In genomic region chr10:81384605-81384982, GRCm38 (mm10) we compare ENCODE assay signal across 8 mouse cellular contexts. TPM values are rescaled to one million over a fixed set of nuclear protein-coding genes. Genes with fewer than 3 reads are reported as not detected.
DNase-seq lines count a peak whose midpoint lies in the region; ATAC-seq and TF ChIP-seq lines count a peak whose summit lies in the region.

No protein-coding gene starts in this region.

- peak; percentile 11; the same call in 1 of the 2 replicates for ATAC-seq in heart, embryonic 16.5 days (replicated peaks; ENCODE audit: extremely low read depth, insufficient read depth, low FRiP score)
- peak; percentile 36 for ATAC-seq in hindbrain, embryonic 11.5 days (ENCODE audit: low FRiP score)

- no peak for TF ChIP-seq CTCF in MEL (IDR thresholded peaks at IDR 0.05 in 2 of 3, conservative IDR thresholded peaks at IDR 0.05 in 1 of 3; ENCODE audit: control insufficient read depth in 1 of 3, insufficient read depth in 1 of 3, low read depth in 2 of 3, low read length in 3 of 3, poor library complexity in 1 of 3, severe bottlenecking in 1 of 3)

- no peaks in the 10 kb centered on the region for H3K9me3 ChIP-seq in heart, embryonic 16.5 days (replicated peaks; ENCODE audit: control insufficient read depth, low read length)
- H3K9me3 ChIP-seq in MEL (replicated peaks; ENCODE audit: insufficient read depth, low read length): no peaks in the 10 kb centered on the region
- H3K9me3 ChIP-seq in hindbrain, embryonic 11.5 days (ENCODE audit: control insufficient read depth, low read length): no peaks in the 10 kb centered on the region
- no peaks in the 10 kb centered on the region for H3K9me3 ChIP-seq in midbrain, embryonic 10.5 days (replicated peaks)

- H3K4me1 ChIP-seq in heart, embryonic 16.5 days (ENCODE audit: control insufficient read depth, insufficient read depth, low read length): peaks cover 19% of the 10 kb centered on the region
- H3K4me1 ChIP-seq in MEL (ENCODE audit: control insufficient read depth in 1 of 2, insufficient read depth in 2 of 2, low read length in 2 of 2): peaks cover 19 to 38% of the 10 kb centered on the region in 2 experiments
- peaks cover 8% of the 10 kb centered on the region; the same call in 1 of the 2 replicates for H3K4me1 ChIP-seq in hindbrain, embryonic 11.5 days (replicated peaks; ENCODE audit: control insufficient read depth, insufficient read depth, low read length)
- peaks cover 28% of the 10 kb centered on the region for H3K4me1 ChIP-seq in midbrain, embryonic 10.5 days

- TF ChIP-seq RAD21 in MEL (IDR thresholded peaks at IDR 0.05; ENCODE audit: low read depth, low read length): no peak

- DNase-seq in heart, adult 9 months (ENCODE audit: low spot score in 2 of 2): no peak
- no peak for DNase-seq in MEL (ENCODE audit: low read depth, low spot score)
- DNase-seq in hindbrain, embryonic 11.5 days (ENCODE audit: low spot score): no peak
- DNase-seq in midbrain, embryonic 10.5 days (ENCODE audit: low spot score): no peak
- no peak for DNase-seq in cerebellum, postnatal 14 days
- DNase-seq in embryo, embryonic 9.5 days (ENCODE audit: extremely low spot score): no peak
- DNase-seq in layer of hippocampus, postnatal 36 days: no peak

- no peaks in the 10 kb centered on the region for H3K27me3 ChIP-seq in heart, embryonic 16.5 days (ENCODE audit: control insufficient read depth, insufficient read depth, low read length)
- no peaks in the 10 kb centered on the region for H3K27me3 ChIP-seq in MEL (ENCODE audit: control insufficient read depth in 1 of 2, insufficient read depth in 2 of 2, low read length in 2 of 2)
- no peaks in the 10 kb centered on the region for H3K27me3 ChIP-seq in hindbrain, embryonic 11.5 days (ENCODE audit: control insufficient read depth, insufficient read depth, low read length)
- no peaks in the 10 kb centered on the region for H3K27me3 ChIP-seq in midbrain, embryonic 10.5 days (ENCODE audit: low read depth, poor library complexity, severe bottlenecking)

- H3K9ac ChIP-seq in heart, embryonic 16.5 days (ENCODE audit: low read length): peak overlapping the region; percentile 82
- H3K9ac ChIP-seq in MEL (ENCODE audit: control insufficient read depth, low read depth, low read length, poor library complexity, severe bottlenecking): peak overlapping the region; percentile 89
- peak overlapping the region; percentile 85 for H3K9ac ChIP-seq in hindbrain, embryonic 11.5 days (ENCODE audit: low read depth, low read length)

- H3K79me2 ChIP-seq in MEL (ENCODE audit: control insufficient read depth, insufficient read depth, low read length, poor library complexity): peaks cover 17% of the 10 kb centered on the region

- peak overlapping the region; percentile 82 for H3K4me3 ChIP-seq in heart, embryonic 16.5 days (ENCODE audit: low read length)
- H3K4me3 ChIP-seq in MEL (ENCODE audit: control insufficient read depth in 1 of 2, insufficient read depth in 1 of 2, low read depth in 2 of 2, low read length in 2 of 2): peak overlapping the region; percentile 85 to 90
- peak overlapping the region; percentile 96 for H3K4me3 ChIP-seq in hindbrain, embryonic 11.5 days (ENCODE audit: low read depth, low read length)
- peak overlapping the region; percentile 87 for H3K4me3 ChIP-seq in midbrain, embryonic 10.5 days

- TF ChIP-seq EP300 in MEL (IDR thresholded peaks at IDR 0.05; ENCODE audit: low read depth in 1 of 2, low read length in 2 of 2): no peak

- TF ChIP-seq POLR2A in MEL (IDR thresholded peaks at IDR 0.05; ENCODE audit: control insufficient read depth in 1 of 2, insufficient read depth in 1 of 2, low read depth in 1 of 2, low read length in 2 of 2, poor library complexity in 1 of 2): no peak

- peak overlapping the region; percentile 83 for H3K27ac ChIP-seq in heart, embryonic 16.5 days (ENCODE audit: low read length)
- peak overlapping the region; percentile 88 for H3K27ac ChIP-seq in MEL (ENCODE audit: control insufficient read depth, low read depth, low read length)
- H3K27ac ChIP-seq in hindbrain, embryonic 11.5 days (ENCODE audit: low read depth, low read length): peak overlapping the region; percentile 72; the same call in 1 of the 2 replicates
- peak overlapping the region; percentile 89 for H3K27ac ChIP-seq in midbrain, embryonic 10.5 days (replicated peaks)

- peaks cover 25% of the 10 kb centered on the region for H3K36me3 ChIP-seq in heart, embryonic 16.5 days (ENCODE audit: control insufficient read depth, insufficient read depth)
- peaks cover 0 to 31% of the 10 kb centered on the region in 2 experiments; a peak in 2 of 4 replicates for H3K36me3 ChIP-seq in MEL (ENCODE audit: control insufficient read depth in 1 of 2, insufficient read depth in 2 of 2, low read length in 2 of 2)
- peaks cover 4% of the 10 kb centered on the region; the same call in 1 of the 2 replicates for H3K36me3 ChIP-seq in hindbrain, embryonic 11.5 days (ENCODE audit: control insufficient read depth, insufficient read depth, low read length)
- H3K36me3 ChIP-seq in midbrain, embryonic 10.5 days: peaks cover 38% of the 10 kb centered on the region

- WGBS in heart, embryonic 16.5 days: under 1% methylated on average over 19 of the region's 19 CpGs
- 1% methylated on average over 19 of the region's 19 CpGs for WGBS in hindbrain, embryonic 11.5 days
- under 1% methylated on average over 19 of the region's 19 CpGs for WGBS in midbrain, embryonic 10.5 days

- H3K4me2 ChIP-seq in heart, embryonic 16.5 days (ENCODE audit: low read depth, low read length): peak overlapping the region; percentile 69
- peak overlapping the region; percentile 91 for H3K4me2 ChIP-seq in hindbrain, embryonic 11.5 days (replicated peaks; ENCODE audit: low read depth, low read length)

TF ChIP-seq in MEL, 35 proteins besides CTCF, POLR2A, EP300 and RAD21:
- TF ChIP-seq MXI1 (IDR thresholded peaks at IDR 0.05; ENCODE audit: low read depth, low read length) (0 out of 2 replicates have a peak, but pooled peaks have one; percentile 5), TAL1 (IDR thresholded peaks at IDR 0.05; ENCODE audit: low read length) (no peak; the same call in 1 of the 2 replicates)
TF ChIP-seq in MEL: peak in this region for 1.

RNA-seq across cellular contexts. Expression of gene Gm48551, which starts 0.3 kb away (rescaled TPM):
- polyA plus RNA-seq in heart, embryonic 16.5 days (2015; fragmentation: Nextera tagmentation; extraction: Ambion mirVana): 2.1 and 2.6 TPM in 2 replicates
- total RNA-seq in MEL (2012; rRNA removed): 0.46 and 0.62 TPM in 2 replicates
- polyA plus RNA-seq in MEL (2012; ENCODE audit: insufficient read depth in 1 of 2, insufficient read length in 2 of 2, low read depth in 1 of 2, low replicate concordance in 2 of 2, missing spikeins in 1 of 2): 1 to 10 TPM in 1 of 2 experiments, not detected in 1; 2.6 TPM
- 2.2 and 3.2 TPM in 2 replicates for polyA plus RNA-seq in hindbrain, embryonic 11.5 days (2014; fragmentation: Nextera tagmentation; extraction: Ambion mirVana)
- 2.9 and 3.4 TPM in 2 replicates for polyA plus RNA-seq in midbrain, embryonic 10.5 days (2016; fragmentation: Nextera tagmentation; extraction: Ambion mirVana)
- total RNA-seq in layer of hippocampus, postnatal 36 days (2021): 1 to 10 TPM; 4.0 to 6.6 TPM

RNA-seq across cellular contexts. Expression of gene Dohh, which starts 0.4 kb away (rescaled TPM):
- polyA plus RNA-seq in heart, embryonic 16.5 days (2015; fragmentation: Nextera tagmentation; extraction: Ambion mirVana): 83.4 and 86.2 TPM in 2 replicates
- total RNA-seq in MEL (2012; rRNA removed): 153 and 157 TPM in 2 replicates
- polyA plus RNA-seq in MEL (2012; ENCODE audit: insufficient read depth in 1 of 2, insufficient read length in 2 of 2, low read depth in 1 of 2, low replicate concordance in 2 of 2, missing spikeins in 1 of 2): 100 to 1,000 TPM in 1 of 2 experiments, not detected in 1; 145 TPM
- polyA plus RNA-seq in hindbrain, embryonic 11.5 days (2014; fragmentation: Nextera tagmentation; extraction: Ambion mirVana): 44.8 and 52.6 TPM in 2 replicates
- polyA plus RNA-seq in midbrain, embryonic 10.5 days (2016; fragmentation: Nextera tagmentation; extraction: Ambion mirVana): 93.4 and 98.7 TPM in 2 replicates
- total RNA-seq in layer of hippocampus, postnatal 36 days (2021): 10 to 100 TPM; 72.5 to 76.9 TPM

RNA-seq across cellular contexts. Expression of gene Gm48552, which starts 4.2 kb away (rescaled TPM):
- 0.55 and 0.83 TPM in 2 replicates for polyA plus RNA-seq in heart, embryonic 16.5 days (2015; fragmentation: Nextera tagmentation; extraction: Ambion mirVana)
- total RNA-seq in MEL (2012; rRNA removed): 0.49 and 0.89 TPM in 2 replicates
- polyA plus RNA-seq in MEL (2012; ENCODE audit: insufficient read depth in 1 of 2, insufficient read length in 2 of 2, low read depth in 1 of 2, low replicate concordance in 2 of 2, missing spikeins in 1 of 2): 1 to 10 TPM in 1 of 2 experiments, not detected in 1; 1.2 TPM
- polyA plus RNA-seq in hindbrain, embryonic 11.5 days (2014; fragmentation: Nextera tagmentation; extraction: Ambion mirVana): 0.49 and 1.0 TPM in 2 replicates
- 1.7 and 2.9 TPM in 2 replicates for polyA plus RNA-seq in midbrain, embryonic 10.5 days (2016; fragmentation: Nextera tagmentation; extraction: Ambion mirVana)
- 1 to 10 TPM; 4.5 to 7.1 TPM for total RNA-seq in layer of hippocampus, postnatal 36 days (2021)

RNA-seq across cellular contexts. Expression of gene Fzr1, which starts 6.3 kb away (rescaled TPM):
- polyA plus RNA-seq in heart, embryonic 16.5 days (2015; fragmentation: Nextera tagmentation; extraction: Ambion mirVana): 74.6 and 82.8 TPM in 2 replicates
- total RNA-seq in MEL (2012; rRNA removed): 20.7 and 24.7 TPM in 2 replicates
- polyA plus RNA-seq in MEL (2012; ENCODE audit: insufficient read depth in 1 of 2, insufficient read length in 2 of 2, low read depth in 1 of 2, low replicate concordance in 2 of 2, missing spikeins in 1 of 2): 100 to 1,000 TPM in 1 of 2 experiments, not detected in 1; 115 TPM
- 83.0 and 92.1 TPM in 2 replicates for polyA plus RNA-seq in hindbrain, embryonic 11.5 days (2014; fragmentation: Nextera tagmentation; extraction: Ambion mirVana)
- polyA plus RNA-seq in midbrain, embryonic 10.5 days (2016; fragmentation: Nextera tagmentation; extraction: Ambion mirVana): 138 and 146 TPM in 2 replicates
- total RNA-seq in layer of hippocampus, postnatal 36 days (2021): 10 to 100 TPM; 61.5 to 68.9 TPM

RNA-seq across cellular contexts. Expression of gene Smim24, which starts 8.3 kb away (rescaled TPM):
- 5.0 and 9.2 TPM in 2 replicates for polyA plus RNA-seq in heart, embryonic 16.5 days (2015; fragmentation: Nextera tagmentation; extraction: Ambion mirVana)
- total RNA-seq in MEL (2012; rRNA removed): 6.5 and 6.7 TPM in 2 replicates
- polyA plus RNA-seq in MEL (2012; ENCODE audit: insufficient read depth in 1 of 2, insufficient read length in 2 of 2, low read depth in 1 of 2, low replicate concordance in 2 of 2, missing spikeins in 1 of 2): 10 to 100 TPM in 1 of 2 experiments, not detected in 1; 29.5 TPM
- polyA plus RNA-seq in hindbrain, embryonic 11.5 days (2014; fragmentation: Nextera tagmentation; extraction: Ambion mirVana): 2.7 and 4.1 TPM in 2 replicates
- polyA plus RNA-seq in midbrain, embryonic 10.5 days (2016; fragmentation: Nextera tagmentation; extraction: Ambion mirVana): 1.7 and 2.3 TPM in 2 replicates
- total RNA-seq in layer of hippocampus, postnatal 36 days (2021): 1 to 10 TPM; 1.6 to 1.7 TPM
